Mouse (Mus musculus) c-Kit-positive CD71-negative TER-119-negative erythroid progenitor cells, embryonic 14.5 days (primary cell): ENCODE results near the gene Sobp.

Experiments used
- DNase-seq: peaks from one replicate; pipeline ENCODE4 v3.0.0-alpha.2; 2013; ENCODE audit warnings: low read depth

Gene Sobp

GRCm38 (mm10) chr10:43174326-43175155 is at the start of gene Sobp, which contains the start of gene 9030612E09Rik:
Gene Sobp, minus strand, starts transcription at chr10:43174530.
Gene 9030612E09Rik, plus strand, starts transcription at chr10:43174704.
- DNase-seq, result no peak

GRCm38 (mm10) chr10:43223391-43223790 is 49.1 kb upstream of the Sobp start:
- no peak for DNase-seq

GRCm38 (mm10) chr10:43221659-43222058 is 47.3 kb upstream of the Sobp start:
- DNase-seq, result peak; percentile 32

- peak; percentile 91 for DNase-seq
Observed at GRCm38 (mm10) chr10:43220910-43221625, 46.7 kb upstream of the Sobp start, which contains the start of gene Pdss2. Gene Pdss2, plus strand, starts transcription at chr10:43221486.

- no peak for DNase-seq
Observed at GRCm38 (mm10) chr10:43220479-43220878, 46.1 kb upstream of the Sobp start.

GRCm38 (mm10) chr10:43217361-43217900 is 43.1 kb upstream of the Sobp start:
- no peak for DNase-seq

- DNase-seq, result peak; percentile 40
Observed at GRCm38 (mm10) chr10:43211866-43212265, 37.5 kb upstream of the Sobp start.

- no peak for DNase-seq
Observed at GRCm38 (mm10) chr10:43203865-43204264, 29.5 kb upstream of the Sobp start.

GRCm38 (mm10) chr10:43200206-43200605 is 25.9 kb upstream of the Sobp start:
- DNase-seq, result no peak

- DNase-seq, result no peak
Observed at GRCm38 (mm10) chr10:43180313-43180912, 6.1 kb upstream of the Sobp start.

GRCm38 (mm10) chr10:43175156-43175601 is 849 bp upstream of the Sobp start:
- no peak for DNase-seq

- no peak for DNase-seq
Observed at GRCm38 (mm10) chr10:43173828-43174325, 453 bp downstream of the Sobp start.

- no peak for DNase-seq
Observed at GRCm38 (mm10) chr10:43173141-43173827, 1.0 kb downstream of the Sobp start.

- DNase-seq, result no peak
Observed at GRCm38 (mm10) chr10:43172554-43172953, 1.8 kb downstream of the Sobp start.

- no peak for DNase-seq
Observed at GRCm38 (mm10) chr10:43172066-43172465, 2.3 kb downstream of the Sobp start.

- no peak for DNase-seq
Observed at GRCm38 (mm10) chr10:43171106-43171505, 3.2 kb downstream of the Sobp start.

GRCm38 (mm10) chr10:43168847-43169246 is 5.5 kb downstream of the Sobp start:
- DNase-seq, result no peak

- DNase-seq, result no peak
Observed at GRCm38 (mm10) chr10:43166817-43167216, 7.5 kb downstream of the Sobp start.

GRCm38 (mm10) chr10:43166146-43166545 is 8.2 kb downstream of the Sobp start:
- DNase-seq, result no peak

GRCm38 (mm10) chr10:43164406-43164805 is 9.9 kb downstream of the Sobp start:
- DNase-seq, result no peak

- DNase-seq, result no peak
Observed at GRCm38 (mm10) chr10:43162318-43162717, 12.0 kb downstream of the Sobp start.
